Mouse (Mus musculus) stomach, postnatal 0 days (tissue): ENCODE results near the gene Sun1. TPM values are rescaled to one million over a fixed set of nuclear protein-coding genes. Genes with fewer than 3 reads are reported as not detected.

Experiments
- ATAC-seq: fragments of 200-750 bp; cut with Nextera tagmentation; 2 replicates; pipeline ENCODE4 v1.8.0; 2017; ENCODE audit not compliant: low FRiP score, low TSS enrichment
- DNase-seq: peaks from one replicate; pipeline ENCODE4 v3.0.0-alpha.2; 2016; ENCODE audit warnings: low spot score
- H3K27ac ChIP-seq: fragments of 300-500 bp; sonication (generic); replicated peaks from 2 replicates; pipeline ENCODE4 v1.5.1; 2014; ENCODE audit warnings: mild to moderate bottlenecking, control low read depth
- H3K27me3 ChIP-seq: fragments of 300-500 bp; sonication (generic); 2 replicates; pipeline ENCODE4 v1.6.1; 2014; ENCODE audit warnings: low read length; ENCODE audit not compliant: control insufficient read depth, insufficient read depth
- H3K36me3 ChIP-seq: fragments of 300-500 bp; sonication (generic); 2 replicates; pipeline ENCODE4 v1.6.1; 2014; ENCODE audit warnings: low read length, mixed read lengths; ENCODE audit not compliant: control insufficient read depth, insufficient read depth
- H3K4me1 ChIP-seq: fragments of 300-500 bp; sonication (generic); replicated peaks from 2 replicates; pipeline ENCODE4 v1.6.1; 2014; ENCODE audit warnings: antibody characterized with exemption; ENCODE audit not compliant: control insufficient read depth, insufficient read depth
- H3K4me2 ChIP-seq: fragments of 300-500 bp; sonication (generic); replicated peaks from 2 replicates; pipeline ENCODE4 v1.6.1; 2014; ENCODE audit warnings: low read depth, mild to moderate bottlenecking, control low read depth, moderate library complexity
- H3K4me3 ChIP-seq: fragments of 300-500 bp; sonication (generic); 2 replicates; pipeline ENCODE4 v1.5.1; 2014; ENCODE audit warnings: low read depth, low read length, control low read depth
- H3K9ac ChIP-seq: fragments of 300-500 bp; sonication (generic); 2 replicates; pipeline ENCODE4 v1.6.1; 2014; ENCODE audit warnings: mild to moderate bottlenecking, low read length, control low read depth, mixed read lengths
- H3K9me3 ChIP-seq: fragments of 300-500 bp; sonication (generic); 2 replicates; pipeline ENCODE4 v1.6.1; 2016; ENCODE audit warnings: low read length; ENCODE audit not compliant: control insufficient read depth
- CTCF ChIP-seq: IDR thresholded peaks from 2 replicates; pipeline ENCODE4 v1.5.1; 2016; ENCODE audit warnings: antibody characterized with exemption, low read depth, mild to moderate bottlenecking, moderate library complexity
- EP300 ChIP-seq: optimal IDR thresholded peaks from 2 replicates; pipeline ENCODE3; 2016; ENCODE audit warnings: antibody characterized with exemption
- WGBS: fragments of 180-500 bp; shearing (Covaris S2); extraction: QIAGEN DNeasy Blood & Tissue Kit; methylation state at CpG from one replicate; pipeline ENCODE4 v1.1.7; 2014; 5-methylcytosine and 5-hydroxymethylcytosine counted together
- polyA plus RNA-seq: library from polyadenylated mRNA; unstranded; fragments of >200 nt; fragmentation: Nextera tagmentation; extraction: Ambion mirVana; gene quantifications from 2 replicates; pipeline ENCODE4 v1.2.1, GENCODE M21; 2015

The Sun1 gene
- polyA plus RNA-seq, 1 experiment from 2014 or later: 24.0 TPM

DNA sequence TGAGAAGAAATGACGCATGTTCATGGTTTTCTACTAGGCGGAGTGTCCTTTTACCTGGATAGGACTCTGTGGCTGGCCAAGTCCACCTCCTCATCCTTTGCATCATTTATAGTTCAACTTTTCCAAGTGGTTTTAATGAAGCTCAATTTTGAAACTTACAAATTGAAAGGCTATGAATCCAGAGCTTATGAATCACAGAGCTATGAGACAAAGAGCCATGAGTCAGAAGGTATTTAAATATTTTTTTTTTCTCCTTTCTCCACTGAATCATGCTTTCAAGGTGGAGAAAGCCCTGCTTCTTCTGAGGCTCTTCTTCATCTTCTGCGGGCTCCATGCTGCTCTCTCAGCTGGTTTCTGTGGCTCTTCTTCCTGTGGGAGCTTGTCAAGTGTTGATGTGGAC lies 29.3 kb downstream of the Sun1 start:
- Histone ChIP-seq H3K4me1 (no peaks in the 10 kb centered on the region), H3K9me3 (no peaks in the 10 kb centered on the region), H3K4me2 (no peak overlapping the region), H3K36me3 (peaks cover 37% of the 10 kb centered on the region), H3K27me3 (no peaks in the 10 kb centered on the region), H3K4me3 (no peak overlapping the region), H3K9ac (no peak overlapping the region), H3K27ac (no peak overlapping the region; the same call in 1 of the 2 replicates)
- 84% methylated on average over 3 of the region's 3 CpGs for WGBS
- ATAC-seq: no peak
- no peak for DNase-seq
- TF ChIP-seq CTCF (no peak), EP300 (no peak)

DNA sequence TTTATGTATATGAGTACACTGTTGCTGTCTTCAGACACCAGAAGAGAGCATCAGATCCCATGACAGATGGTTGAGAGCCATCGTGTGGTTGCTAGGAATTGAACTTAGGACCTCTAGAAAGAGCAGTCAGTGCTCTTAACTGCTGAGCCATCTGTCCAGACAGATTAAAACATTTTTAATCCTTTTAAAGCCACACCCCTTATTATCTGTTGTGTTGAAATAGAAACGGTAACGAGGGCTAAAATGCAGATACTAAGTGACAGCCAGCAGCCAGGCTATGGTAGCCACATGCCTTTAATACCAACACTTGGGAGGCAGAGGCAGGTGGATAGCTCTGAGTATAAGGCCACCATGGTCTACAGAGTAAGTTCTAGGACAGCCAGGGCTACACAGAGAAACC lies 31.6 kb downstream of the Sun1 start:
- peaks cover 42% of the 10 kb centered on the region for H3K36me3 ChIP-seq
- no peaks in the 10 kb centered on the region for H3K4me1 ChIP-seq
- no peak overlapping the region for H3K9ac ChIP-seq
- no peaks in the 10 kb centered on the region for H3K27me3 ChIP-seq
- no peak for TF ChIP-seq CTCF
- TF ChIP-seq EP300: no peak
- no peak overlapping the region for H3K4me2 ChIP-seq
- ATAC-seq (no peak), DNase-seq (no peak)
- no peak overlapping the region for H3K4me3 ChIP-seq
- WGBS: 68% methylated on average over 3 of the region's 3 CpGs
- H3K9me3 ChIP-seq: no peaks in the 10 kb centered on the region
- no peak overlapping the region for H3K27ac ChIP-seq

DNA sequence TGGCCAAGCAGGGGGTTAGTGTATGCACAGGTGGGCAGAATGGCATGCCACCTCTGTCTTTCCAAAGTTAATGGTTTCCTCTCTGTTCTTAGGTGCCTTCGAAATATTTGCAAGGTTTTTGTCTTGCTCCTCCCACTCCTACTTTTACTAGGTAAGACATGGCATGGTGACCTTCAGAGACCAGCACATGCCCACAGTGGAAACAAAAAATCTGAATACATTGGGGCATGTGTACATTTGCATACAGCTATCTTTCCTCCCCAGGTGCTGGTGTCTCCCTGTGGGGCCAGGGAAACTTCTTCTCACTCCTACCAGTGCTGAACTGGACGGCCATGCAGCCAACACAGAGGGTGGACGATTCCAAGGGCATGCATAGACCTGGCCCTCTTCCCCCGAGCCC lies 34.0 kb downstream of the Sun1 start:
- no peak for ATAC-seq
- peaks cover 42% of the 10 kb centered on the region for H3K36me3 ChIP-seq

DNA sequence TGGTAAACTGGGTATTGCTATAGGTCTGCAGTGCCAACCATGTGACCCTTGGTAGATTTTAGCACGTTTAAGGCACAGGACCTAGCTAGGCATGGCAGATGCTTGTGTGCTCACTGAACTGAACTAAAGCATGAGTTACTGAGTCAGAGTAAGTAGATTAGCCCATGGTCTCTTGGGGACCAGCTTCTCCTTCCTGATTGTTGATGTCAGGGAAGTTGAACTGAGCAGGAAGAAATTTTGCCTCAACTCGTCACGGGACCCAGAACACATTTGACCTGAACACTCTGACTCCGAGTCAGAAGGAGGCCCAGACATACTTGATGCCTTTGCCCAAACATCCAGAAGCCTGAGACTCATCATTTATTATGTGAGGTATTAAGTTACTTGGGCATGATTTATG lies 37.0 kb downstream of the Sun1 start:
- Histone ChIP-seq H3K36me3 (peaks cover 46% of the 10 kb centered on the region), H3K9ac (no peak overlapping the region), H3K27me3 (no peaks in the 10 kb centered on the region), H3K9me3 (no peaks in the 10 kb centered on the region), H3K4me1 (no peaks in the 10 kb centered on the region), H3K4me3 (no peak overlapping the region), H3K27ac (no peak overlapping the region), H3K4me2 (no peak overlapping the region)
- ATAC-seq (no peak), DNase-seq (no peak)
- WGBS: 46% methylated on average over 4 of the region's 4 CpGs
- TF ChIP-seq EP300: no peak
- TF ChIP-seq CTCF: no peak

More for the DNA sequence above, 34.0 kb downstream of the Sun1 start:
- 92% methylated on average over 4 of the region's 4 CpGs for WGBS
- no peak for DNase-seq
- H3K4me3 ChIP-seq: no peak overlapping the region
- no peak overlapping the region for H3K9ac ChIP-seq
- H3K27me3 ChIP-seq: no peaks in the 10 kb centered on the region
- no peaks in the 10 kb centered on the region for H3K4me1 ChIP-seq
- no peak for TF ChIP-seq EP300
- TF ChIP-seq CTCF: no peak
- H3K4me2 ChIP-seq: no peak overlapping the region
- H3K27ac ChIP-seq: no peak overlapping the region
- no peaks in the 10 kb centered on the region for H3K9me3 ChIP-seq

DNA sequence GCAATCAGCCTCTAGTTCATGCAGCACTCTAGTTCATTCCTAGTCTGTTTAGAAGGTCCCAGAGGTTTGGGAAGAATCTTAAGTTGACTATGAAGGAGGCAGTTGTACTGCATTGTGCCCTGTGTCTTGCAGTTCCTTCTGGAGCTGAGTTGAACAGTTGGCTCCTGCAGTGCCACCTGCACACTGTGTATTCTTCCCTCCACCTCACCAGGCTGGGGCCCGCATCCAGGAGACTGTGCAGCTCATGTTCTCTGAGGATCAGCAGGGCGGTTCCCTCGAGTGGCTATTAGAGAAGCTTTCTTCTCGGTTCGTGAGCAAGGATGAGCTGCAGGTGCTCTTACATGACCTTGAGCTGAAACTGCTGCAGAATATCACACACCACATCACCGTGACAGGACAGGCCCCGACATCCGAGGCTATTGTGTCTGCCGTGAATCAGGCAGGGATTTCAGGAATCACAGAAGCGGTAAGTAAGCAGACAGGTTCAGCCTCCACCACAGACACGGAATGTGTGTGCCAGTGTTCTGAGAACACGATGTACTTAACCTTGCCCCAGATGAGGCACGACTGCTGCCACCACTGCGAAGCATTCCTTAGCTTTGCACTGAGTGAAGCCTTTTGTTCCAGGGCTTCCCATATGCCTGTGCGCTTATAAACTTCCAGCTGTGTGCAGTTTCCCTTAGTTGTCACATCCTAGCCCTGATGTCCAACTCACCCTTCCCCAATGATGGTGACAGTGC lies 40.8 kb downstream of the Sun1 start:
- H3K27ac ChIP-seq: peak overlapping the region; percentile 71
- TF ChIP-seq CTCF: no peak
- TF ChIP-seq EP300: peak; percentile 86
- WGBS: 70% methylated on average over 15 of the region's 15 CpGs
- no peaks in the 10 kb centered on the region for H3K9me3 ChIP-seq
- H3K9ac ChIP-seq: no peak overlapping the region
- peak; percentile 48; the same call in 1 of the 2 replicates for ATAC-seq
- DNase-seq: no peak
- H3K36me3 ChIP-seq: peaks cover 46% of the 10 kb centered on the region
- H3K4me1 ChIP-seq: no peaks in the 10 kb centered on the region
- H3K4me2 ChIP-seq: no peak overlapping the region
- no peaks in the 10 kb centered on the region for H3K27me3 ChIP-seq
- H3K4me3 ChIP-seq: no peak overlapping the region

DNA sequence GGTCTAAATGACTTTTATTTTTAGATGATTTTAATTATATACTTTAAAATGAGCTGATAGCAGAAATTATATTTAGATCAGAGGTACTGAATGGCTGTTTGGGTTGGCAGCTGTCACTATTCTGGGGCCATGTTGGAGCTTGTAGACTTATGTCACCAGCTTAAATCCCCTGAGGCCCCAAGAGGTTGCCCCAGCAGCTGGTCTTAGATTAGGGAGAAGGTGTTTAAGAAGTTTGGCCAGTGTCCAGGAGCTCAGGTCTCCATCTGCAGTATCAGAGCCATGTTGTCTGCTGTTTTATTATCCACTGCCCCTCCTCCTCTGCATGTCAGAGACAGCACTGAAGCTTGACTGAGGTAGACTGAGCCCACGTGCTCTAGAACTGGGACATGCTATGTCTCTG lies 42.9 kb downstream of the Sun1 start:
- H3K4me3 ChIP-seq: no peak overlapping the region
- no peak overlapping the region for H3K27ac ChIP-seq
- WGBS: 63% methylated on average over 1 of the region's 1 CpGs
- ATAC-seq: no peak
- H3K4me1 ChIP-seq: no peaks in the 10 kb centered on the region
- DNase-seq: no peak
- no peaks in the 10 kb centered on the region for H3K27me3 ChIP-seq
- H3K9ac ChIP-seq: no peak overlapping the region
- H3K9me3 ChIP-seq: no peaks in the 10 kb centered on the region
- H3K4me2 ChIP-seq: no peak overlapping the region
- H3K36me3 ChIP-seq: peaks cover 55% of the 10 kb centered on the region
- no peak for TF ChIP-seq CTCF
- TF ChIP-seq EP300: no peak
